Mouse (Mus musculus) midbrain, embryonic 14.5 days (tissue): ENCODE results near the gene March9. TPM values are rescaled to one million over a fixed set of nuclear protein-coding genes. Genes with fewer than 3 reads are reported as not detected.

Experiments used
- ATAC-seq: fragments of 200-750 bp; cut with Nextera tagmentation; 2 replicates; pipeline ENCODE4 v1.8.0; 2017; ENCODE audit warnings: moderate number of reproducible peaks, moderate library complexity; ENCODE audit not compliant: low FRiP score, low TSS enrichment
- DNase-seq: peaks from one replicate; pipeline ENCODE4 v3.0.0-alpha.2; 2015
- H3K27ac ChIP-seq: fragments of 300-500 bp; sonication (generic); replicated peaks from 2 replicates; pipeline ENCODE4 v1.5.1; 2014; ENCODE audit warnings: mild to moderate bottlenecking, low read depth, low read length, moderate library complexity
- H3K27me3 ChIP-seq: fragments of 300-500 bp; sonication (generic); 2 replicates; pipeline ENCODE4 v1.6.1; 2014; ENCODE audit warnings: low read length, control low read depth, mixed read lengths; ENCODE audit not compliant: control insufficient read depth, insufficient read depth
- H3K36me3 ChIP-seq: fragments of 300-500 bp; sonication (generic); 2 replicates; pipeline ENCODE4 v1.6.1; 2014; ENCODE audit warnings: low read length, control low read depth; ENCODE audit not compliant: control insufficient read depth, insufficient read depth
- H3K4me1 ChIP-seq: fragments of 300-500 bp; sonication (generic); 2 replicates; pipeline ENCODE4 v1.6.1; 2014; ENCODE audit warnings: mild to moderate bottlenecking, antibody characterized with exemption, low read length, control low read depth; ENCODE audit not compliant: control insufficient read depth, insufficient read depth
- H3K4me2 ChIP-seq: fragments of 300-500 bp; sonication (generic); 2 replicates; pipeline ENCODE4 v1.6.1; 2014; ENCODE audit warnings: mild to moderate bottlenecking, low read length, moderate library complexity
- H3K4me3 ChIP-seq: fragments of 300-500 bp; sonication (generic); replicated peaks from 2 replicates; pipeline ENCODE4 v1.5.1; 2014; ENCODE audit warnings: low read depth, low read length
- H3K9ac ChIP-seq: fragments of 300-500 bp; sonication (generic); replicated peaks from 2 replicates; pipeline ENCODE4 v1.6.1; 2014; ENCODE audit warnings: mild to moderate bottlenecking, low read length, moderate library complexity
- H3K9me3 ChIP-seq: fragments of 300-500 bp; sonication (generic); 2 replicates; pipeline ENCODE4 v1.6.1; 2016; ENCODE audit warnings: low read length, control low read depth, mixed read lengths; ENCODE audit not compliant: control insufficient read depth
- WGBS: fragments of 180-500 bp; shearing (Covaris S2); extraction: QIAGEN DNeasy Blood & Tissue Kit; methylation state at CpG from one replicate; pipeline ENCODE4 v1.1.7; 2014; 5-methylcytosine and 5-hydroxymethylcytosine counted together
- polyA plus RNA-seq: library from polyadenylated mRNA; unstranded; fragments of >200 nt; fragmentation: Nextera tagmentation; extraction: Ambion mirVana; gene quantifications from 2 replicates; pipeline ENCODE4 v1.2.1, GENCODE M21; 2014

The March9 gene
- polyA plus RNA-seq, 1 experiment from 2014 or later = 11.8 TPM

DNA sequence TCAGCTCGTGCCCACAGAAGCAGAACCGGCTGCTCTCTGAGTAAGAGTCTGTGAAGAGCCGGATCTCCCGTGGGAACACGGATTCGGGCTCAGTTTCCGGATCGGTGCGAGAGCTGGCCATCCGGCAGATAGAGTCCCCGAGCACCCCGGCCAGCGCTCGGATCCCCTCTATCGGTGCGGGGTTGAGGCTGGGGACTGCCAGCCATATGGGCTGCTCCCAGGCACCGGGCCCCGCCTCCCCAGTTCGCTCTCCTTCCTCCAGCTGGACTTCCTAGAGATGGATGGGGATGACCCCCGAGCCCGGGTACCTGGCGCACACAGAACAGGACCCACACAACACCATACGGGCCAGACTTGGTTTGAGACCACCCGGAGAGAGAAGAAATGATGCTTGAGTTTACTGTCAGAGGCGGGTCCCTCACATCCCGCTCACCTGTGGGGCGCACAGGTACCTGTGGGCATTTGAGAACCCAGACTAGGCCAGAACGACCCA, 18.7 kb downstream of the March9 start, which contains the start of the genes Mettl1 and Eef1akmt3:
TSS of gene Mettl1 (plus strand) at position 141 of the 493 bp plus-strand sequence.
TSS of gene Eef1akmt3 (minus strand) at position 240 of the 493 bp plus-strand sequence.
- Histone ChIP-seq H3K27me3 (no peaks in the 10 kb centered on the region; the same call in 1 of the 2 replicates), H3K9me3 (no peaks in the 10 kb centered on the region), H3K4me3 (peak within 1 kb of the TSS; percentile 65), H3K27ac (0 out of 2 replicates have a peak within 1 kb of the TSS, but pooled peaks have one; percentile 26), H3K4me2 (peak within 1 kb of the TSS; percentile 77), H3K9ac (peak within 1 kb of the TSS; percentile 64), H3K4me1 (peaks cover 3% of the 10 kb centered on the region; the same call in 1 of the 2 replicates), H3K36me3 (no peaks in the 10 kb centered on the region)
- under 1% methylated on average over 28 of the region's 28 CpGs for WGBS
- ATAC-seq (peak; percentile 74), DNase-seq (peak; percentile 60)

DNA sequence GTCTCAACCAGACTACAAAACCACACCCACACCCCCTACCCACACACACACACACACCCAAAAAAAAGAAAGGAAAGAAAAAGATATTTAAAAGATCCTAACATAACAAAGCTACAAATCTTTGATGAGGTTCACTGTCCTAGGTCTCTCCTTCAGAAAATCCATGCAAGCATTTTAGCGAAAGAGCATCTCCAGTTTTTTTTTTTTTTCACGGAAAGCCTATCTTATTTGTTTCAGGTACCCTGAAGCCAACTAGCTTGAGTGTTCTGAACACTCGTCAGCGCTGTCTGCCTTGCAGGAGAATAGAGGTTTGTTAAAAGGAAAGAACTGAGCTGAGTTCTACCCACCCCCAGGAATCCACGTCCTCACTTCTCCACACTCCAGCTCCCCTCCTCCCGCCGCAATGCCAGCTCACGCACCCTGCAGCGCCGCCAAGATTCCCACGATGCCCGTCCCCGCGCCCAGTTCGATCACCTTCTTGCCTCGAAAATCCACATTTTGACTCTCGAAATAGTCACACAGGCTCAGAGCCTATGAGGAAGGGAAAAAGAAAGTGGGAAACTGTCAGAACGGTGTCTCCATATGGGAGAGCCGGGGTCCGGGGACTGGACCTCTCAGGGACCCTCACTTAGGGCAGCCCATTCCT, 19.3 kb downstream of the March9 start:
- no peak overlapping the region for H3K27ac ChIP-seq
- peak; percentile 19; the same call in 1 of the 2 replicates for ATAC-seq
- DNase-seq = peak; percentile 42

DNA sequence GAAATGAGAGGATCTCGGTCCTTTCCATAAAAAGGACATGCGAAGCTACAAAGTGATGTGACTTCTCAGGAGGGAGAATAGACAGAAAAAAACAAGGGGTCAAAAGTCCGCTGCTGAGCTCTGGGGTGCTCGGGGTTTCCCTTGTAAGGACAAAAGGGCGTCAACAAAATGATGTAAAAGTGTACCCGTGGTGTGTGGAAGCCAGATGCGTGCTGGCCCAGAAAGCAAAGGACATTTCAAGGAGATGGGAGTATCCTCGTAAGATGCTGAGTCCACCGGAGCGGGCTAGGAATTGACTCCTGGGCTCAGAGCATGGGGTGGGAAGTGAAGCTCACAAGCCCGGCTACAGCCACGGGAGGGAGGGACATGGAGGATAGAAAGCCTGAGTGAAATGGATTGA, 22.3 kb downstream of the March9 start:
- Histone ChIP-seq H3K36me3 (no peaks in the 10 kb centered on the region), H3K9me3 (no peaks in the 10 kb centered on the region), H3K27ac (no peak overlapping the region), H3K4me2 (no peak overlapping the region), H3K4me3 (no peak overlapping the region), H3K9ac (no peak overlapping the region), H3K27me3 (no peaks in the 10 kb centered on the region; the same call in 1 of the 2 replicates), H3K4me1 (peaks cover 3% of the 10 kb centered on the region; the same call in 1 of the 2 replicates)
- no peak for ATAC-seq
- WGBS = 72% methylated on average over 12 of the region's 12 CpGs
- DNase-seq = no peak

More for the DNA sequence above, 19.3 kb downstream of the March9 start:
- H3K36me3 ChIP-seq = no peaks in the 10 kb centered on the region
- peak overlapping the region; percentile 77 for H3K4me2 ChIP-seq
- peak overlapping the region; percentile 64 for H3K9ac ChIP-seq
- peaks cover 3% of the 10 kb centered on the region; the same call in 1 of the 2 replicates for H3K4me1 ChIP-seq
- H3K27me3 ChIP-seq = no peaks in the 10 kb centered on the region; the same call in 1 of the 2 replicates
- WGBS = 1% methylated on average over 20 of the region's 20 CpGs
- H3K9me3 ChIP-seq = no peaks in the 10 kb centered on the region
- peak overlapping the region; percentile 65 for H3K4me3 ChIP-seq

DNA sequence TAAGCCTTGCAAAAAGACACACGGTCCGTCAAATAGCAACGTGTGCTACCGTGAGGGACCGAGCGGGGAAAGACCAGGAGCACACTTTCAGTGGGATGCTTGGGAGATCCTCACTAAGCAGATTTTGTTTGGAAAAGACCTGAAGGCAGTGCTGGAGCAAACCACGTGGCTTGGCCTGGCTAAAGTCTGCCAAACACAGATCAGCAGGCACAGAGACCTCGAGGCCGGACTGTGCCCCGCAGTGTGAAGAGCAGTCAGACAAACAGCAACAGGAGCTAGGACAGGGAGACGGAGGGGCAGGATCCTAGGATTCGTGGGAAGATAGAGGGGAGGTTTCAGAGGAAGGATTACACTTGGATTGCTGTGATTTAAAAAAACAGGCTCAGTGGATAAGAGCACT, 23.7 kb downstream of the March9 start:
- ATAC-seq (no peak), DNase-seq (no peak)
- no peak overlapping the region for H3K4me2 ChIP-seq
- H3K4me1 ChIP-seq = 0 out of 2 replicates have a peak, but pooled peaks cover 3% of the 10 kb centered on the region
- no peak overlapping the region for H3K27ac ChIP-seq
- H3K9ac ChIP-seq = no peak overlapping the region
- H3K36me3 ChIP-seq = no peaks in the 10 kb centered on the region
- H3K9me3 ChIP-seq = no peaks in the 10 kb centered on the region
- no peak overlapping the region for H3K4me3 ChIP-seq
- 85% methylated on average over 12 of the region's 12 CpGs for WGBS
- no peaks in the 10 kb centered on the region; the same call in 1 of the 2 replicates for H3K27me3 ChIP-seq

DNA sequence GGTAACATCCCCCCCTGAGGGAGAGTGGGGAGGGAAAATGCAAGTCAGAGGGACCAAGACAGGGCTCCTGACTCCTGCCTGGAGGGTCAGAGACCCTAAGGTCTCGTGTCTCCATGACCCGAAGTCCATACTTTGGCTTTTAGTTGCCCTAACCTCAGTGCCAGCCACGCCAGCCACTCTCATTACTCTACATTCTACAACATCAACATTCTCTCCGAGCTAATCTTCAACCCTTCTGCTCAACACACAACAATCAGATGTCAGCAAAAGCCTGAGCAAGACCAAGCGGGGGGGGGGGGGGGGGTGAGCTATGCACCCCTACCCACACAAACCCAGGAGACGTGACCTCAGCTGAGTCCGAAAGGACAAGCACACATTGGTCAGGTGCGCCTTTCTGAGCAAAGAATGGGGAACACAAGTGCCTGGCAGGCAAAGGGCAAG, 26.7 kb downstream of the March9 start:
- no peak for ATAC-seq
- 87% methylated on average over 8 of the region's 8 CpGs for WGBS

DNA sequence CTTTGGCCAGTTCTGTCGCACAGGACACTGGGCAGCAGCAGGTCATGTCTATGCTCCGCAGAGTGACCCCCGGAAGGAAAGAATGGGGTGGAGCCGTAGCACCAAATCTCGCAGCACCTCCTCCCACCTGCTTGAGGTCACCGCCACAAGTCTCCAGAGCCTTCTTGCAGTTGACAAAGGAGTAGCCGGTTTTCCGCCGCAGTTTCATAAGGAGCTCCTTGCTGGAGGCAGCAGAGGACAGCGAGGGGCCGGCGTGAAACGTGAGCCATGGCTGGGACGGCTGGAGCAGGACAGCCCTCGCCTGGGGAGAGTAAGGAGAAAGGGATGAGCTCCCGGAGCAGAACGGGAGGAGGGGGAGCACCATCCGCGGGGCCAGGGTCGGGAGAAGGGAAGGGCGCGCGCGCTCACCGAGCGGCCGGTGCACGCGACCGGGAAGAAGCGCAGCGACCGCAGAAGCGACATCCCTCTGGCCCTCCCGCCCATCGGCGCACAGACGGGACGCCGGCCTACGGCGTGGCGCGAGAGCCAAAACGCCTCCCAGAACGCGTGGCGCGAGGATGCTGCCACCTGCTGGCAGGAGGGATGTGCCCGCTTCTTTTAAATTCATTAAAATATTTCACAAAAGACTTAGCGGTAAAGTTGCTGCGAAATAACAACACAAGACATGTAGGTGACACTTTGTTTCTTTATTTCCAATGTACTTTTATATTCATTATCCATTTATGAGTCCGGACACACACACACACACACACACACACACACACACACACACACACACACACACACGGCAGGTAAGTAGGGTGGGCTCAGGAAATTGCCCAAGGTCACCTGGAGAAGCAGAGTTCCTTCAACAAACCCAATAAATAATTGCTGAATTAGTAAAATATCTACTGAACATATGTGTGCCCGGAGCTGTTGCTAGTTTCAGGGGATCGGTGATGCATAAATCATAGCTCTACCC, 29.4 kb downstream of the March9 start, which contains the start of gene Tsfm:
TSS of gene Tsfm (minus strand) at position 505 of the 961 bp plus-strand sequence.
- H3K4me2 ChIP-seq = peak within 1 kb of the TSS; percentile 90
- H3K9me3 ChIP-seq = no peaks in the 10 kb centered on the region
- no peaks in the 10 kb centered on the region for H3K27me3 ChIP-seq
- H3K4me3 ChIP-seq = peak within 1 kb of the TSS; percentile 88
- no peaks in the 10 kb centered on the region for H3K4me1 ChIP-seq
- peaks cover 36% of the 10 kb centered on the region for H3K36me3 ChIP-seq
- DNase-seq (peak; percentile 98), ATAC-seq (peak; percentile 90)
- H3K27ac ChIP-seq = peak within 1 kb of the TSS; percentile 80
- WGBS = 5% methylated on average over 56 of the region's 56 CpGs
- H3K9ac ChIP-seq = peak within 1 kb of the TSS; percentile 83

More for the DNA sequence above, 26.7 kb downstream of the March9 start:
- H3K4me1 ChIP-seq = no peaks in the 10 kb centered on the region
- H3K36me3 ChIP-seq = peaks cover 9% of the 10 kb centered on the region
- H3K4me2 ChIP-seq = no peak overlapping the region
- no peak overlapping the region for H3K4me3 ChIP-seq
- H3K27ac ChIP-seq = no peak overlapping the region
- H3K27me3 ChIP-seq = no peaks in the 10 kb centered on the region
- H3K9ac ChIP-seq = no peak overlapping the region
- no peak for DNase-seq
- H3K9me3 ChIP-seq = no peaks in the 10 kb centered on the region

DNA sequence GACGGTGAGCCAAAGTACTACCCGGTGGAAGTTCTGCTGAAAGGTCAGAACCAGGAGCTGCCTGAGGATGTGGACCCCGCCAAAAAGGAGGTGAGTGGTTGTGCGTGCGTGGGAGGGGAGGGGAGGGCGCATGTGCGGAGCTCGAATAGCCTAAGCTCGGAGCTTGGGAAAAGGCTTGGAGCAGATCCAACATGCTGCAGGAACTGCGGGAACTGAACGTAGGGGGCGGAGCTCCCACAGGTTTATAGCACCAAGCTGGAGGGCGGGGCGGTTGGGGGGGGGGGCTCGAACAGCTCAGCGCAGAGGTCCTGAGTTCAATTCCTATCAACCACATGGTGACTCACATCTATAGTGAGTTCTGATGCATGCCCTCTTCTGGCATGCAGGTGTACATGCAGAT, 41.6 kb downstream of the March9 start:
- Histone ChIP-seq H3K4me1 (no peaks in the 10 kb centered on the region), H3K4me2 (no peak overlapping the region), H3K27me3 (no peaks in the 10 kb centered on the region), H3K4me3 (no peak overlapping the region), H3K9ac (no peak overlapping the region), H3K36me3 (peaks cover 16% of the 10 kb centered on the region), H3K27ac (no peak overlapping the region), H3K9me3 (no peaks in the 10 kb centered on the region)
- ATAC-seq (no peak), DNase-seq (no peak)
- WGBS = 85% methylated on average over 16 of the region's 16 CpGs

DNA sequence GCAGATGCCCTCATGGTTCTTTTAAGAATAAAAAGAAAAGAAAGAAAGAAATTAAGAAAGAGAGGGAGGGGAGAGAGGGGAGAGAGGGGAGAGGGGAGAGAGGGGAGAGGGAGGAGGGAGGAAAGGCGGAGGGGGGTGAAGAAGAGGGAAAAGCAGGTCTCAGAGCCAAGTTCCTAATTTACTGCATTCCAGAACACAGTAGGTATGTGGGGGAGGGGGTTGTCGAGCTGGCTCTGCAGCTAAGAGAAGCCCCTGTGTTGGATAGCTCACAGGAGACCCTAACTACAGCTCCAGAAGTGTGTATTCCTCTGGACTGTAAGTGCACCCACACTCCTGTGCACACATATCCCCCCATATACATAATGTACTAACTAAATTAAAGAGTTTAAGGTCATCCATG, 42.9 kb downstream of the March9 start:
- Histone ChIP-seq H3K9ac (no peak overlapping the region), H3K27me3 (no peaks in the 10 kb centered on the region), H3K4me1 (no peaks in the 10 kb centered on the region), H3K4me3 (no peak overlapping the region), H3K27ac (no peak overlapping the region), H3K4me2 (no peak overlapping the region), H3K36me3 (peaks cover 4% of the 10 kb centered on the region), H3K9me3 (no peaks in the 10 kb centered on the region)
- ATAC-seq (no peak), DNase-seq (no peak)
- 36% methylated on average over 2 of the region's 2 CpGs for WGBS
